Mouse (Mus musculus): ENCODE measurements around the gene Ankar. TPM values are rescaled to one million over a fixed set of nuclear protein-coding genes. Genes with fewer than 3 reads are reported as not detected.

Ankar gene
- polyA plus RNA-seq, 1 experiment = 20.6 TPM

DNA sequence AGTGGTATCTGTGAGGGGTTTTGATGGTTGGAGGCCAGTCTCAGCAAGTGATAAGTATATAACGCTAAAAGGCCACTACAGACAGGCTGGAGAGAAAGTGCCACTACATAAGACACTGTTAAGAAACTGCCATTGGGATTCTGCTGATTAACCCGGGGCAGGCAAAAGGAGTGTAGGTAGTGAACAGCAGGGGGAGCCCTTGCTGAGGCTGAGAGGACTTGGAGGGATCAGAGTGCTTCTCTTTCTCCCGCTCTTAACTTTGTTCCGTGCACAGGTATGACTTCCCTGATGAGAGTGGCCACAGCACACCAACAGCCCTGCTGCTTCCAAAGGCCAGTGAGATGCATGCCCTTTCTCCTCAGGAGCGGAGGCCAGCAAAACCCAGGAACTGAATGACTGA, 18.5 kb upstream of the Ankar start:
- H3K4me3 ChIP-seq (ENCODE audit: control insufficient read depth, low read depth, low read length) = no peak overlapping the region
- H3K27ac ChIP-seq (ENCODE audit: control insufficient read depth, insufficient read depth, low read depth, low read length) = no peak overlapping the region
- peaks cover 1% of the 10 kb centered on the region for H3K36me3 ChIP-seq (ENCODE audit: control insufficient read depth, insufficient read depth, low read length)
- no peaks in the 10 kb centered on the region for H3K4me1 ChIP-seq (ENCODE audit: control insufficient read depth, insufficient read depth, low read length)
- TF ChIP-seq CTCF (IDR thresholded peaks at IDR 0.05; ENCODE audit: control insufficient read depth, insufficient read depth, insufficient replicate concordance, low read depth, low read length) (peak; percentile 57; the same call in 1 of the 2 replicates), POLR2A (IDR thresholded peaks at IDR 0.05; ENCODE audit: control insufficient read depth, low read depth, low read length) (no peak)
- no peaks in the 10 kb centered on the region for H3K27me3 ChIP-seq (ENCODE audit: control insufficient read depth, insufficient read depth, low read length)

DNA sequence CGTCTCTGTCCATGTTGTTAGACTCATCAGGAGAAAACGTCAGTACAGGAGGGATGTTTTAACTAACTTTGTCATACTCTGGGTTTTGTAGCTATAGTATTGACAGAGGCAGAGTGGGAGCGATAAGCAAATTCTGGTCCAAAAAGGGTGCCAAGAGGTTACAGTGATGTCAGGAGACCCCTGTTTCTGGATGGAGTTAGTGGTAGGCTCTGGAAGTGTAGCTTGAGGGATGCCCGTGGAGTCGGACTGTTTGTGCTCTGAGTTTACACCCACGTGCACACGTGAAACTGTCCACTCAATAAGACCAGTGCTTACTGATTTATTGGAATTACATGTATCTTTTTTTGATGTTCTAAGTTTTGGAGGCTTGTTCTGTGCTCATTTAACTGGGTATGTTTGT, 17.2 kb upstream of the Ankar start:
- Histone ChIP-seq H3K27me3 (ENCODE audit: control insufficient read depth, insufficient read depth, low read length) (no peaks in the 10 kb centered on the region), H3K27ac (ENCODE audit: control insufficient read depth, insufficient read depth, low read depth, low read length) (no peak overlapping the region), H3K4me1 (ENCODE audit: control insufficient read depth, insufficient read depth, low read length) (no peaks in the 10 kb centered on the region), H3K4me3 (ENCODE audit: control insufficient read depth, low read depth, low read length) (no peak overlapping the region), H3K36me3 (ENCODE audit: control insufficient read depth, insufficient read depth, low read length) (peaks cover 1% of the 10 kb centered on the region)
- TF ChIP-seq CTCF (IDR thresholded peaks at IDR 0.05; ENCODE audit: control insufficient read depth, insufficient read depth, insufficient replicate concordance, low read depth, low read length) (no peak), POLR2A (IDR thresholded peaks at IDR 0.05; ENCODE audit: control insufficient read depth, low read depth, low read length) (no peak)

DNA sequence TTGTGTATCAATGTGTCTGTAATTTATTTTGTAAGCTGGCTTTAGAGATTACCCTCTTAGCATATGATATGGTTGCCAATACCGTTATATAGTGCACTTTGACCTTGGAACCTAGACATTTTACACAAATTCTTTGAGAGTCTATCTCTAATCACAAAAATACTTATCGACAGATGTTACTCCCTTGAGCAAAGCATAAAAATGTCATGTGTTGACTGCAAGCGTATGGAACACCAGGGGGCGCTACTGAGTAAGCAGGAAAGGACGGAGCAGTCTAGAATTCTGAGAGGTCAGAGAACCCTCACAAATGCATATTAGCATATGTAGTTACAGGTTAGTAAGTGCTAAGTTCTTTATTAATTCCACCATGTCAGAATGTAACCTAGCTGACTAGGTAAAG, 16.5 kb upstream of the Ankar start:
- no peak for TF ChIP-seq CTCF (IDR thresholded peaks at IDR 0.05; ENCODE audit: control insufficient read depth, insufficient read depth, insufficient replicate concordance, low read depth, low read length)
- no peak for TF ChIP-seq POLR2A (IDR thresholded peaks at IDR 0.05; ENCODE audit: control insufficient read depth, low read depth, low read length)
- Histone ChIP-seq H3K4me3 (ENCODE audit: control insufficient read depth, low read depth, low read length) (no peak overlapping the region), H3K36me3 (ENCODE audit: control insufficient read depth, insufficient read depth, low read length) (peaks cover 1% of the 10 kb centered on the region), H3K27ac (ENCODE audit: control insufficient read depth, insufficient read depth, low read depth, low read length) (no peak overlapping the region), H3K27me3 (ENCODE audit: control insufficient read depth, insufficient read depth, low read length) (no peaks in the 10 kb centered on the region), H3K4me1 (ENCODE audit: control insufficient read depth, insufficient read depth, low read length) (no peaks in the 10 kb centered on the region; the same call in 1 of the 2 replicates)

DNA sequence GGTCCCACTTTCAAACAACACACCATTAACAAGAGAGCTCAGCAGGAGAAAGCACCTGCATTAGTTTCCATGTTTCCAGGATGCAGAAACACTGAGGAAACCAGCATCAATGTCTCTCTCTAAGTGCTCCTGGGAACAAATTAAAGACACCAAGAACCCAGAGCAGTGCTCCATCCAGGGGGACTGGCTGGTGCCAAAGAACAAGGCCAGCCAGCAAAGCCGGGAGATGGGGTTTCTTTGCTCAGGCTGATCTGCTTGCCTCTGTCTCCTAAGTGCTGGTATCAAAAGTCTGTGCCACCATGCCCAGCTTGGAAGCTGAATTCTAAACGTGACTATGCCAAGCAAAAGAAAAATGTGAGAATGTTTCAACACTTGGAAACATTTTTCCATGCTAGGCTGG, 16.0 kb upstream of the Ankar start:
- H3K36me3 ChIP-seq (ENCODE audit: control insufficient read depth, insufficient read depth, low read length) = peaks cover 1% of the 10 kb centered on the region
- no peaks in the 10 kb centered on the region for H3K27me3 ChIP-seq (ENCODE audit: control insufficient read depth, insufficient read depth, low read length)
- H3K4me3 ChIP-seq (ENCODE audit: control insufficient read depth, low read depth, low read length) = no peak overlapping the region
- no peaks in the 10 kb centered on the region; the same call in 1 of the 2 replicates for H3K4me1 ChIP-seq (ENCODE audit: control insufficient read depth, insufficient read depth, low read length)
- TF ChIP-seq CTCF (IDR thresholded peaks at IDR 0.05; ENCODE audit: control insufficient read depth, insufficient read depth, insufficient replicate concordance, low read depth, low read length) (no peak), POLR2A (IDR thresholded peaks at IDR 0.05; ENCODE audit: control insufficient read depth, low read depth, low read length) (no peak)
- H3K27ac ChIP-seq (ENCODE audit: control insufficient read depth, insufficient read depth, low read depth, low read length) = no peak overlapping the region

DNA sequence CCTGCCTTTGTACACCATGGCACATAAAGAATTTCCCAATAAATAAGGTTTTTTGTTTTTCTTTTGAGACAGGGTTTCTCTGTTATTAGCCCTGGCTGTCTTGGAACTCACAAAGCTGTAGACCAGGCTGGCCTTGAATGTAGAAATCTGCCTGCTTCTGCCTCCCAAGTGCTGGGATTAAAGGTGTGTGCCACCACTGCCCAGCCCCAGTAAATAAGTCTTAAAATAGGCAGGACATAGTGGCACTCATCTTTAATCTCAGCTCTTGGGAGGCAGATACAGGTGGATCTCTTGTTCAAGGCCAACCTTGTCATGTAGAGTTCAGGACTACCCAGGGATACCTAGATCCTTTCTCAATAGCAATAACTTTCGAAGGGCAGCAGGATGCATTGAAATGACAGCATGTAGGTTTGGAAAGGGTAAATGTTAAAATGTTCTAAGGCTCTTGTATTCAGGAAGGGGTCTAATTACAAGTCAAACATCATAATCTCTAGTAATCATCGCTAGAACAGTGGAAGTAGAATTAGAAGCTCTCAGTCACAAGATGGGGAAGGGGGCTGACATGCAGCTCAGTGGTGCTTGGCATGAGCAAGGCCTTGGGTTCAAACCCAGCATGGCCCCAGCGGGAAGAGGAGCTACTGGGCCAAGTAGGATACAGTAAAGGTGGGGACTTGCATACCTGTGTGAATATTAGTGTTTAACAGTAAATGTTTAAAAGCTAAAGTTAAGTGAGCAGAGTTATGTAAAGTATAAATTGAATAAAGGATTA, 15.4 kb upstream of the Ankar start:
- no peak overlapping the region for H3K4me3 ChIP-seq (ENCODE audit: control insufficient read depth, low read depth, low read length)
- H3K27ac ChIP-seq (ENCODE audit: control insufficient read depth, insufficient read depth, low read depth, low read length) = no peak overlapping the region
- no peaks in the 10 kb centered on the region; the same call in none of the 2 replicates for H3K4me1 ChIP-seq (ENCODE audit: control insufficient read depth, insufficient read depth, low read length)
- peaks cover 1% of the 10 kb centered on the region for H3K36me3 ChIP-seq (ENCODE audit: control insufficient read depth, insufficient read depth, low read length)
- no peaks in the 10 kb centered on the region for H3K27me3 ChIP-seq (ENCODE audit: control insufficient read depth, insufficient read depth, low read length)
- TF ChIP-seq CTCF (IDR thresholded peaks at IDR 0.05; ENCODE audit: control insufficient read depth, insufficient read depth, insufficient replicate concordance, low read depth, low read length) = no peak
- TF ChIP-seq POLR2A (IDR thresholded peaks at IDR 0.05; ENCODE audit: control insufficient read depth, low read depth, low read length) = no peak

DNA sequence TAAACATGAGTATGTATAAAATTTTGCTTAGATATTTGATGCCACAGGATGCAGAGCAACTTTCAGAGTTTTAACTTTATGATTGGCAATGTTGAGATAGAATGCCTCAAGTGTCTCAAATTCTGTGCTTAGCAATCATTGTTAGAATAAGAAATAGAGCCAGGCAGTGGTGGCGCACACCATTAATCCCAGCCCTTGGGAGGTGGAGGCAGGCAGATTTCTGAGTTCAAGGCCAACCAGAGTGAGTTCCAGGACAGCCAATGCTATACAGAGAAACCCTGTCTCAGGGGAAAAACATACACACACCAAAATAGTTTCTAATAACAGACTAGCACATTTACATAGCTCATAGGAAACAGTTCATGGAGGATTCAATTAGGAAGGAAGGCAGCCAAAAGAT, 14.7 kb upstream of the Ankar start:
- Histone ChIP-seq H3K4me3 (ENCODE audit: control insufficient read depth, low read depth, low read length) (no peak overlapping the region), H3K27me3 (ENCODE audit: control insufficient read depth, insufficient read depth, low read length) (no peaks in the 10 kb centered on the region), H3K27ac (ENCODE audit: control insufficient read depth, insufficient read depth, low read depth, low read length) (no peak overlapping the region), H3K4me1 (ENCODE audit: control insufficient read depth, insufficient read depth, low read length) (no peaks in the 10 kb centered on the region; the same call in none of the 2 replicates), H3K36me3 (ENCODE audit: control insufficient read depth, insufficient read depth, low read length) (peaks cover 1% of the 10 kb centered on the region)
- TF ChIP-seq POLR2A (IDR thresholded peaks at IDR 0.05; ENCODE audit: control insufficient read depth, low read depth, low read length) = no peak
- no peak for TF ChIP-seq CTCF (IDR thresholded peaks at IDR 0.05; ENCODE audit: control insufficient read depth, insufficient read depth, insufficient replicate concordance, low read depth, low read length)

DNA sequence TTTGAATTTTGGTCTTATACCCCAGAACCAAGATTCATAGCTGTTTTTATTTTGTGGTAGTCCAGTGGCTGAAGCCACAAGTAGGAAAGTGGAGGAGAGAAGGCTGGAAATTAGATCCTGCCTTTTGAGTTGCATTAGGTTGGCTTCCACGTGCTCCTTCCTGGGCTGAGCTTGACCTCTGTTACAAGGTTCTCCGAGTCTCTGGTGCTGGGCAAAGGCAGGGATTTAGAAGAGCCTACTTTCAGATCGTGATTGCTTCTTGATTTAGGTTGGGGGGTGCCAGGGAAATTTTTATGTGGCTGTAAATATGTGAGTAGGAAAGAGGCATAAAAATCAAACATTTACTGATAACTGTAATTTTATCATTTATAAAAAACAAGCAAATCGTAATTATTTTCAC, 14.2 kb upstream of the Ankar start:
- H3K27ac ChIP-seq (ENCODE audit: control insufficient read depth, insufficient read depth, low read depth, low read length) = no peak overlapping the region
- TF ChIP-seq CTCF (IDR thresholded peaks at IDR 0.05; ENCODE audit: control insufficient read depth, insufficient read depth, insufficient replicate concordance, low read depth, low read length) (no peak), POLR2A (IDR thresholded peaks at IDR 0.05; ENCODE audit: control insufficient read depth, low read depth, low read length) (no peak)
- no peak overlapping the region for H3K4me3 ChIP-seq (ENCODE audit: control insufficient read depth, low read depth, low read length)
- H3K36me3 ChIP-seq (ENCODE audit: control insufficient read depth, insufficient read depth, low read length) = peaks cover 1% of the 10 kb centered on the region
- no peaks in the 10 kb centered on the region; the same call in none of the 2 replicates for H3K4me1 ChIP-seq (ENCODE audit: control insufficient read depth, insufficient read depth, low read length)
- no peaks in the 10 kb centered on the region for H3K27me3 ChIP-seq (ENCODE audit: control insufficient read depth, insufficient read depth, low read length)

All from testis, adult 2 months (tissue).